In the genomic region with DNA sequence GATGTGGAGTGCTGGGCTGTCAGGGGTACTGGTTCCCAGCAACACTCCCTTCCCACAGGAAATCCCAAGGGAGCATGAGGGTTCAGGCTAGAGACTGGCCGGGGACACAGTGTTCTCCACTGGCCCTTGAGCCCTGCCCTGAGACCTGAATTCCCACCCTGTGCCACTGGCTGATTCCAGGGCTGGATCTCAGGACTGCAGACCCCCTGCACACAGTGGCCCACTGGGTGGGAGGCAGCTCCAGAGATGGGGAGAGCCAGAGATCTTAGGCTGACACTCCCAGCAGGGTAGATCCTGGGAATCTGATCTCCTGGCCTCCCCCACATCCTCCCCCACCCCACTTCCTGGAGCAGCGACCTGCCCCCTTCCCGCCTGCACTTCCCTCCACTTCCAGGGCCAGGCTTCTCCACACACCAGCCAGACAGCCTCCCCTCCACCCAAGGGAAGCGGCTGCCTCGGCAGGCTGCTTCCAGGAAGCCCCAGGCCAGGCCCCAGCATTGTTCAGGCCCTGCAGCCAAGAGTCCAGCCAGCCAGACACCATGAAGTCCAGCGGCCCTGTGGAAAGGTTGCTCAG, we compare ENCODE assay signal across 9 mouse cellular contexts. TPM values are rescaled to one million over a fixed set of nuclear protein-coding genes. Genes with fewer than 3 reads are reported as not detected.
DNase-seq lines count a peak whose midpoint lies in the region; ATAC-seq lines count a peak whose summit lies in the region.
"Had no signal": no experiment of that assay in that cellular context is flagged by ENCODE, and none has a peak within 500 bp of the region (broad histone marks: within the 10 kb centered on the region; RNA-seq: fewer than 3 reads in every experiment).

No protein-coding gene starts in this region.

- H3K4me2 ChIP-seq in forebrain, embryonic 14.5 days (ENCODE audit: low read length), result no peak overlapping the region
- 0 out of 2 replicates have a peak overlapping the region, but pooled peaks have one; percentile 4 for H3K4me2 ChIP-seq in hindbrain, embryonic 11.5 days (replicated peaks; ENCODE audit: low read depth, low read length)
- H3K4me2 ChIP-seq in limb, embryonic 13.5 days (replicated peaks), result peak overlapping the region; percentile 83
- H3K4me2 ChIP-seq in midbrain, embryonic 15.5 days, result 0 out of 2 replicates have a peak overlapping the region, but pooled peaks have one; percentile 20

- 24% methylated on average over 6 of the region's 6 CpGs for WGBS in forebrain, embryonic 14.5 days
- WGBS in hindbrain, embryonic 11.5 days, result 10% methylated on average over 6 of the region's 6 CpGs
- WGBS in limb, embryonic 13.5 days, result 8% methylated on average over 4 of the region's 6 CpGs
- WGBS in midbrain, embryonic 15.5 days, result 21% methylated on average over 6 of the region's 6 CpGs

- peak overlapping the region; percentile 41; the same call in 1 of the 2 replicates for H3K27ac ChIP-seq in forebrain, embryonic 14.5 days (ENCODE audit: low read depth, low read length)
- H3K27ac ChIP-seq in hindbrain, embryonic 11.5 days (ENCODE audit: low read depth, low read length), result peak overlapping the region; percentile 17; the same call in 1 of the 2 replicates
- peak overlapping the region; percentile 98 for H3K27ac ChIP-seq in limb, embryonic 13.5 days
- peak overlapping the region; percentile 53 for H3K27ac ChIP-seq in midbrain, embryonic 15.5 days

- peaks cover 27% of the 10 kb centered on the region for H3K27me3 ChIP-seq in forebrain, embryonic 14.5 days (replicated peaks; ENCODE audit: control insufficient read depth, insufficient read depth, low read length)
- peaks cover 28% of the 10 kb centered on the region for H3K27me3 ChIP-seq in hindbrain, embryonic 11.5 days (ENCODE audit: control insufficient read depth, insufficient read depth, low read length)
- H3K27me3 ChIP-seq in limb, embryonic 13.5 days, result peaks cover 9% of the 10 kb centered on the region; the same call in 1 of the 2 replicates
- peaks cover 41% of the 10 kb centered on the region for H3K27me3 ChIP-seq in midbrain, embryonic 15.5 days (replicated peaks)

- peaks cover 10% of the 10 kb centered on the region; the same call in 1 of the 2 replicates for H3K36me3 ChIP-seq in forebrain, embryonic 14.5 days (ENCODE audit: control insufficient read depth, insufficient read depth, low read length)
- no peaks in the 10 kb centered on the region for H3K36me3 ChIP-seq in hindbrain, embryonic 11.5 days (ENCODE audit: control insufficient read depth, insufficient read depth, low read length)
- H3K36me3 ChIP-seq in limb, embryonic 13.5 days, result peaks cover 20% of the 10 kb centered on the region
- peaks cover 7% of the 10 kb centered on the region; the same call in 1 of the 2 replicates for H3K36me3 ChIP-seq in midbrain, embryonic 15.5 days (replicated peaks)

- no peak for ATAC-seq in forebrain, embryonic 14.5 days
- ATAC-seq in hindbrain, embryonic 11.5 days (ENCODE audit: low FRiP score), result no peak
- ATAC-seq in limb, embryonic 13.5 days (ENCODE audit: low FRiP score, low read depth), result no peak
- no peak for ATAC-seq in midbrain, embryonic 15.5 days (replicated peaks)
- no peak for ATAC-seq in inflammation-experienced regulatory T-cells, adult 6 months

- H3K9ac ChIP-seq in forebrain, embryonic 14.5 days (ENCODE audit: low read length), result 0 out of 2 replicates have a peak overlapping the region, but pooled peaks have one; percentile 6
- no peak overlapping the region; the same call in 1 of the 2 replicates for H3K9ac ChIP-seq in hindbrain, embryonic 11.5 days (ENCODE audit: low read depth, low read length)
- H3K9ac ChIP-seq in limb, embryonic 13.5 days, result peak overlapping the region; percentile 79
- no peak overlapping the region for H3K9ac ChIP-seq in midbrain, embryonic 15.5 days

- peaks cover 18% of the 10 kb centered on the region for H3K4me1 ChIP-seq in forebrain, embryonic 14.5 days (ENCODE audit: control insufficient read depth, insufficient read depth, low read length)
- peaks cover 21% of the 10 kb centered on the region for H3K4me1 ChIP-seq in hindbrain, embryonic 11.5 days (replicated peaks; ENCODE audit: control insufficient read depth, insufficient read depth, low read length)
- H3K4me1 ChIP-seq in limb, embryonic 13.5 days, result peaks cover 93% of the 10 kb centered on the region
- H3K4me1 ChIP-seq in midbrain, embryonic 15.5 days, result peaks cover 55% of the 10 kb centered on the region

- intact Hi-C loops in left cerebral cortex, postnatal 4 days (cut with DNase I), result no loop called here

- peak; percentile 17 for DNase-seq in left cerebral cortex, postnatal 4 days
- DNase-seq in left cerebral cortex, adult 11 months (ENCODE audit: low spot score), result no peak
- DNase-seq in forebrain, embryonic 14.5 days (ENCODE audit: low spot score), result no peak
- DNase-seq in hindbrain, embryonic 11.5 days (ENCODE audit: low spot score), result peak; percentile 29
- DNase-seq in cerebellum, adult 9-10 months, result no peak

- H3K9me3 ChIP-seq in forebrain, embryonic 14.5 days (replicated peaks; ENCODE audit: control insufficient read depth, low read length), result no peaks in the 10 kb centered on the region
- H3K9me3 ChIP-seq in hindbrain, embryonic 11.5 days (ENCODE audit: control insufficient read depth, low read length), result no peaks in the 10 kb centered on the region
- H3K9me3 ChIP-seq in limb, embryonic 13.5 days, result no peaks in the 10 kb centered on the region
- H3K9me3 ChIP-seq in midbrain, embryonic 15.5 days, result no peaks in the 10 kb centered on the region
- H3K9me3 ChIP-seq: G1E had no signal

- H3K4me3 ChIP-seq in forebrain, embryonic 14.5 days (ENCODE audit: low read depth, low read length), result no peak overlapping the region; the same call in 1 of the 2 replicates
- no peak overlapping the region for H3K4me3 ChIP-seq in hindbrain, embryonic 11.5 days (ENCODE audit: low read depth, low read length)
- peak overlapping the region; percentile 61 for H3K4me3 ChIP-seq in limb, embryonic 13.5 days
- H3K4me3 ChIP-seq in midbrain, embryonic 15.5 days, result peak overlapping the region; percentile 7; the same call in 1 of the 2 replicates

RNA-seq across cellular contexts. Expression of gene Tns2, which starts 2.4 kb away (rescaled TPM):
- total RNA-seq in left cerebral cortex, postnatal 4 days (2021), result 10 to 100 TPM in 1 of 2 experiments, 1 to 10 TPM in 1; 8.5 to 11.4 TPM
- polyA plus RNA-seq in forebrain, embryonic 14.5 days (2014; fragmentation: Nextera tagmentation; extraction: Ambion mirVana), result 5.5 and 8.2 TPM in 2 replicates
- 8.0 and 11.8 TPM in 2 replicates for polyA plus RNA-seq in hindbrain, embryonic 11.5 days (2014; fragmentation: Nextera tagmentation; extraction: Ambion mirVana)
- 39.8 and 45.3 TPM in 2 replicates for polyA plus RNA-seq in limb, embryonic 13.5 days (2015; fragmentation: Nextera tagmentation; extraction: Ambion mirVana)
- 8.3 and 12.3 TPM in 2 replicates for polyA plus RNA-seq in midbrain, embryonic 15.5 days (2015; fragmentation: Nextera tagmentation; extraction: Ambion mirVana)
- polyA plus RNA-seq in inflammation-experienced regulatory T-cells, adult 6 months (2017; shearing (Covaris generic)), result 1 to 10 TPM; 3.3 to 4.2 (median 3.8) TPM

RNA-seq across cellular contexts. Expression of gene Eif4b, which starts 29.1 kb away (rescaled TPM):
- 100 to 1,000 TPM; 206 to 211 TPM for total RNA-seq in left cerebral cortex, postnatal 4 days (2021)
- polyA plus RNA-seq in forebrain, embryonic 14.5 days (2014; fragmentation: Nextera tagmentation; extraction: Ambion mirVana), result 99.3 and 100 TPM in 2 replicates
- 85.0 and 103 TPM in 2 replicates for polyA plus RNA-seq in hindbrain, embryonic 11.5 days (2014; fragmentation: Nextera tagmentation; extraction: Ambion mirVana)
- polyA plus RNA-seq in limb, embryonic 13.5 days (2015; fragmentation: Nextera tagmentation; extraction: Ambion mirVana), result 118 and 120 TPM in 2 replicates
- 87.0 and 89.2 TPM in 2 replicates for polyA plus RNA-seq in midbrain, embryonic 15.5 days (2015; fragmentation: Nextera tagmentation; extraction: Ambion mirVana)
- 100 to 1,000 TPM in 2 of 3 experiments, 10 to 100 TPM in 1; 90.5 to 131 (median 129) TPM for polyA plus RNA-seq in inflammation-experienced regulatory T-cells, adult 6 months (2017; shearing (Covaris generic))

RNA-seq across cellular contexts. Expression of gene Spryd3, which starts 33.4 kb away (rescaled TPM):
- 100 to 1,000 TPM; 115 to 118 TPM for total RNA-seq in left cerebral cortex, postnatal 4 days (2021)
- polyA plus RNA-seq in forebrain, embryonic 14.5 days (2014; fragmentation: Nextera tagmentation; extraction: Ambion mirVana), result 20.9 and 28.1 TPM in 2 replicates
- polyA plus RNA-seq in hindbrain, embryonic 11.5 days (2014; fragmentation: Nextera tagmentation; extraction: Ambion mirVana), result 10.1 and 11.9 TPM in 2 replicates
- 22.9 and 23.2 TPM in 2 replicates for polyA plus RNA-seq in limb, embryonic 13.5 days (2015; fragmentation: Nextera tagmentation; extraction: Ambion mirVana)
- polyA plus RNA-seq in midbrain, embryonic 15.5 days (2015; fragmentation: Nextera tagmentation; extraction: Ambion mirVana), result 78.7 and 80.2 TPM in 2 replicates
- polyA plus RNA-seq in inflammation-experienced regulatory T-cells, adult 6 months (2017; shearing (Covaris generic)), result 10 to 100 TPM; 32.1 to 44.8 (median 33.6) TPM

RNA-seq across cellular contexts. Expression of gene Igfbp6, which starts 41.5 kb away (rescaled TPM):
- total RNA-seq in left cerebral cortex, postnatal 4 days (2021), result 1 to 10 TPM; 1.6 to 2.0 TPM
- 1.3 and 1.6 TPM in 2 replicates for polyA plus RNA-seq in forebrain, embryonic 14.5 days (2014; fragmentation: Nextera tagmentation; extraction: Ambion mirVana)
- polyA plus RNA-seq in hindbrain, embryonic 11.5 days (2014; fragmentation: Nextera tagmentation; extraction: Ambion mirVana), result 0.31 TPM in 1 of 2 replicates, not detected in the other
- polyA plus RNA-seq in limb, embryonic 13.5 days (2015; fragmentation: Nextera tagmentation; extraction: Ambion mirVana), result 3.9 and 4.4 TPM in 2 replicates
- 2.6 and 4.3 TPM in 2 replicates for polyA plus RNA-seq in midbrain, embryonic 15.5 days (2015; fragmentation: Nextera tagmentation; extraction: Ambion mirVana)
- under 1 TPM in 1 of 3 experiments, not detected in 2; 0.33 TPM for polyA plus RNA-seq in inflammation-experienced regulatory T-cells, adult 6 months (2017; shearing (Covaris generic))

RNA-seq across cellular contexts. Expression of gene Soat2, which starts 47.7 kb away (rescaled TPM):
- not detected for total RNA-seq in left cerebral cortex, postnatal 4 days (2021)
- not detected in 2 replicates for polyA plus RNA-seq in forebrain, embryonic 14.5 days (2014; fragmentation: Nextera tagmentation; extraction: Ambion mirVana)
- 0.13 and 0.17 TPM in 2 replicates for polyA plus RNA-seq in hindbrain, embryonic 11.5 days (2014; fragmentation: Nextera tagmentation; extraction: Ambion mirVana)
- polyA plus RNA-seq in limb, embryonic 13.5 days (2015; fragmentation: Nextera tagmentation; extraction: Ambion mirVana), result 0.20 and 0.27 TPM in 2 replicates
- 0.15 TPM in 1 of 2 replicates, not detected in the other for polyA plus RNA-seq in midbrain, embryonic 15.5 days (2015; fragmentation: Nextera tagmentation; extraction: Ambion mirVana)
- polyA plus RNA-seq in inflammation-experienced regulatory T-cells, adult 6 months (2017; shearing (Covaris generic)), result 1 to 10 TPM in 2 of 3 experiments, under 1 TPM in 1; 0.94 to 4.9 (median 1.3) TPM

Comparison
In these comparisons a context has a peak if more than half of its experiments do, and no peak if none do; other contexts are left out.
1. DNase-seq: peak in left cerebral cortex, postnatal 4 days (single experiment) and hindbrain, embryonic 11.5 days (single experiment); none in left cerebral cortex, adult 11 months (single experiment), forebrain, embryonic 14.5 days (single experiment) and cerebellum, adult 9-10 months (single experiment).
2. H3K27ac ChIP-seq: peak in every context shown above with its lines; median percentile 98 in limb, embryonic 13.5 days; 53 in midbrain, embryonic 15.5 days; 41 in forebrain, embryonic 14.5 days; 17 in hindbrain, embryonic 11.5 days.
3. H3K4me3 ChIP-seq: peak in limb, embryonic 13.5 days (single experiment) and midbrain, embryonic 15.5 days (single experiment); none in forebrain, embryonic 14.5 days (single experiment) and hindbrain, embryonic 11.5 days (single experiment).
4. H3K9ac ChIP-seq: peak in forebrain, embryonic 14.5 days (single experiment) and limb, embryonic 13.5 days (single experiment); none in hindbrain, embryonic 11.5 days (single experiment) and midbrain, embryonic 15.5 days (single experiment).